Mouse (Mus musculus): ENCODE results near the gene Nhej1.
A peak's percentile ranks its signal among the peaks of the same experiment; 100 is the strongest.

Nhej1 gene

GRCm38 (mm10) chr1:75125418-75125817 is 418 bp upstream of the Nhej1 start:
- no peak for DNase-seq

GRCm38 (mm10) chr1:75122211-75122610 is 2.8 kb downstream of the Nhej1 start:
- DNase-seq = peak in 1 of 2 experiments; percentile 25

GRCm38 (mm10) chr1:75052091-75052490 is 72.9 kb downstream of the Nhej1 start:
- DNase-seq = peak in 1 of 2 experiments; percentile 31

GRCm38 (mm10) chr1:75051428-75051827 is 73.6 kb downstream of the Nhej1 start:
- DNase-seq = no peak

GRCm38 (mm10) chr1:75048571-75048970 is 76.4 kb downstream of the Nhej1 start:
- no peak for DNase-seq

GRCm38 (mm10) chr1:75048041-75048440 is 77.0 kb downstream of the Nhej1 start:
- no peak for DNase-seq

- DNase-seq = no peak
These were observed 84.6 kb downstream of the Nhej1 start for GRCm38 (mm10) chr1:75040429-75040828.

GRCm38 (mm10) chr1:75032041-75032440 is 93.0 kb downstream of the Nhej1 start:
- no peak for DNase-seq

- DNase-seq = no peak
These were observed 97.8 kb downstream of the Nhej1 start for GRCm38 (mm10) chr1:75027061-75027779.

GRCm38 (mm10) chr1:75024419-75025199 is 100.4 kb downstream of the Nhej1 start:
- no peak for DNase-seq

GRCm38 (mm10) chr1:75022216-75022615 is 102.8 kb downstream of the Nhej1 start:
- no peak for DNase-seq

GRCm38 (mm10) chr1:75016846-75017245 is 108.2 kb downstream of the Nhej1 start:
- DNase-seq = peak; percentile 83 to 93

- DNase-seq = peak in 1 of 2 experiments; percentile 8
These were observed 109.3 kb downstream of the Nhej1 start for GRCm38 (mm10) chr1:75015551-75016265.

GRCm38 (mm10) chr1:75014210-75014845 is 110.7 kb downstream of the Nhej1 start:
- DNase-seq = peak; percentile 68 to 74

GRCm38 (mm10) chr1:75010817-75011216 is 114.2 kb downstream of the Nhej1 start:
- DNase-seq = no peak

GRCm38 (mm10) chr1:75010203-75010602 is 114.8 kb downstream of the Nhej1 start:
- no peak for DNase-seq

GRCm38 (mm10) chr1:75006016-75006415 is 119.0 kb downstream of the Nhej1 start:
- DNase-seq = no peak

GRCm38 (mm10) chr1:75001183-75001582 is 123.8 kb downstream of the Nhej1 start:
- DNase-seq = no peak

GRCm38 (mm10) chr1:75000496-75000895 is 124.5 kb downstream of the Nhej1 start:
- DNase-seq = peak; percentile 46 to 78

GRCm38 (mm10) chr1:74999173-74999572 is 125.8 kb downstream of the Nhej1 start:
- no peak for DNase-seq

GRCm38 (mm10) chr1:74997231-74997630 is 127.8 kb downstream of the Nhej1 start:
- DNase-seq = no peak

- no peak for DNase-seq
These were observed 148.0 kb downstream of the Nhej1 start for GRCm38 (mm10) chr1:74977001-74977400.

- DNase-seq = no peak
These were observed 149.1 kb downstream of the Nhej1 start for GRCm38 (mm10) chr1:74975936-74976335.

Measured in kidney, postnatal 25 days (tissue).